Mouse (Mus musculus): ENCODE measurements around the gene Crct1. TPM values are rescaled to one million over a fixed set of nuclear protein-coding genes. Genes with fewer than 3 reads are reported as not detected.

Gene Crct1
- polyA plus RNA-seq, 1 experiment from 2014 or later = 0.64 TPM

Other genes with a start within 250 kb of the Crct1 start
- gene Lce1i, start 236.8 kb downstream of the Crct1 start, polyA plus RNA-seq (2014; fragmentation: Nextera tagmentation; extraction: Ambion mirVana) = not detected in 2 replicates
- gene Lce1j, start 225.2 kb downstream of the Crct1 start, polyA plus RNA-seq (2014; fragmentation: Nextera tagmentation; extraction: Ambion mirVana) = not detected in 2 replicates
- gene Lce1k, start 207.8 kb downstream of the Crct1 start, polyA plus RNA-seq (2014; fragmentation: Nextera tagmentation; extraction: Ambion mirVana) = not detected in 2 replicates
- gene Kprp, start 188.4 kb downstream of the Crct1 start, polyA plus RNA-seq (2014; fragmentation: Nextera tagmentation; extraction: Ambion mirVana) = not detected in 2 replicates
- gene Lce1l, start 164.4 kb downstream of the Crct1 start, polyA plus RNA-seq (2014; fragmentation: Nextera tagmentation; extraction: Ambion mirVana) = not detected in 2 replicates
- not detected in 2 replicates for gene 2310050C09Rik, start 145.5 kb downstream of the Crct1 start, polyA plus RNA-seq (2014; fragmentation: Nextera tagmentation; extraction: Ambion mirVana)
- gene Lce3a, start 89.5 kb downstream of the Crct1 start, polyA plus RNA-seq (2014; fragmentation: Nextera tagmentation; extraction: Ambion mirVana) = not detected in 2 replicates
- not detected in 2 replicates for gene Lce3b, start 82.7 kb downstream of the Crct1 start, polyA plus RNA-seq (2014; fragmentation: Nextera tagmentation; extraction: Ambion mirVana)
- not detected in 2 replicates for gene Lce3c, start 71.2 kb downstream of the Crct1 start, polyA plus RNA-seq (2014; fragmentation: Nextera tagmentation; extraction: Ambion mirVana)
- not detected in 2 replicates for gene Lce3d, start 58.3 kb downstream of the Crct1 start, polyA plus RNA-seq (2014; fragmentation: Nextera tagmentation; extraction: Ambion mirVana)
- not detected in 2 replicates for gene Lce3e, start 48.6 kb downstream of the Crct1 start, polyA plus RNA-seq (2014; fragmentation: Nextera tagmentation; extraction: Ambion mirVana)
- gene Lce3f, start 23.5 kb downstream of the Crct1 start, polyA plus RNA-seq (2014; fragmentation: Nextera tagmentation; extraction: Ambion mirVana) = not detected in 2 replicates
- gene Lce1m, start 3.4 kb upstream of the Crct1 start, polyA plus RNA-seq (2014; fragmentation: Nextera tagmentation; extraction: Ambion mirVana) = not detected in 2 replicates
- gene Gm4858, start 53.1 kb upstream of the Crct1 start, polyA plus RNA-seq (2014; fragmentation: Nextera tagmentation; extraction: Ambion mirVana) = not detected in 2 replicates
- gene Crnn, start 129.1 kb upstream of the Crct1 start, polyA plus RNA-seq (2014; fragmentation: Nextera tagmentation; extraction: Ambion mirVana) = not detected in 2 replicates
- not detected in 2 replicates for gene Flg2, start 181.6 kb upstream of the Crct1 start, polyA plus RNA-seq (2014; fragmentation: Nextera tagmentation; extraction: Ambion mirVana)